Comparison of ENCODE assay signal across 8 mouse cellular contexts in genomic region chr3:96058231-96058896, GRCm38 (mm10). TPM values are rescaled to one million over a fixed set of nuclear protein-coding genes. Genes with fewer than 3 reads are reported as not detected.
A peak's percentile ranks its signal among the peaks of the same experiment; 100 is the strongest.
DNase-seq lines count a peak whose midpoint lies in the region; ATAC-seq lines count a peak whose summit lies in the region.

Gene Vps45 (minus strand): TSS chr3:96058466.

- peak; percentile 75 for DNase-seq in NIH3T3 (ENCODE audit: low read depth)
- peak; percentile 68 for DNase-seq in cerebellum, adult 8-10 months
- peak; percentile 70 to 71 for DNase-seq in layer of hippocampus, postnatal 10 days (ENCODE audit: low spot score in 2 of 2)
- peak; percentile 75 for DNase-seq in lung, postnatal 10 days
- DNase-seq in retina, embryonic 14.5 days (ENCODE audit: low spot score): peak; percentile 81
- DNase-seq in urinary bladder, postnatal 14 days (ENCODE audit: low spot score): peak; percentile 67

- ATAC-seq in frontal cortex, adult (ENCODE audit: low TSS enrichment): peak; percentile 78
- peak; percentile 57 to 63 for ATAC-seq in hematopoietic stem cell, adult 5-6 weeks (replicated peaks in 1 of 2; ENCODE audit: insufficient read depth in 1 of 2, low FRiP score in 2 of 2, low TSS enrichment in 1 of 2, low read depth in 1 of 2, poor library complexity in 2 of 2, severe bottlenecking in 2 of 2)

RNA-seq across cellular contexts. Expression of gene Vps45, which starts in this region (rescaled TPM):
- total RNA-seq in hematopoietic stem cell, adult 5-6 weeks (2017): 14.0 and 29.1 TPM in 2 replicates
- total RNA-seq in layer of hippocampus, postnatal 10 days (2021): 10 to 100 TPM; 41.9 to 42.2 TPM

Comparison
In these comparisons a context has a peak if more than half of its experiments do, and no peak if none do; other contexts are left out.
1. Peak in every context shown above with its lines: DNase-seq and ATAC-seq.